Comparison of ENCODE assay signal across 8 mouse cellular contexts in the genomic region with DNA sequence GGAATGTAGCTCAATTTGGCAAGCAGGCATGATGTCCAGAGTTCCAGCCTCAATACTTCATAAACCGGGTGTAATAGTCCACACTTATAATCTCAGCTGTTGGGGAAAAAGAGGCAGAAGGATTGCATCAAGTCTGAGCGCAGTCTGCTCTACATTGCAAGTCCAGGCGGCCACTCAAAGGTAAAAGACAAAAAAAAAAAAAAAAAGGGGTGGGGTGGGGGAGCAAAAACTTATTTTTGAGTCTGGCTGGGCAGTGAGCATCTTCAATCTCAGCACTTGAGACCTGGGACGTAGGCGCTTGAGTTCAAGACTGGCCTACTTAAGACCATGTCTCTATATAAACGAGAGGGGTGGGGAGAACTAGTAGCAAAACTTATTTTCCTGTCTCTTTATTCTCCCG. TPM values are rescaled to one million over a fixed set of nuclear protein-coding genes. Genes with fewer than 3 reads are reported as not detected.
A peak's percentile ranks its signal among the peaks of the same experiment; 100 is the strongest.
DNase-seq lines count a peak whose midpoint lies in the region; ATAC-seq lines count a peak whose summit lies in the region.

No protein-coding gene starts in this region.

- H3K9me3 ChIP-seq in kidney, embryonic 14.5 days (ENCODE audit: control insufficient read depth, low read length) = no peaks in the 10 kb centered on the region
- no peaks in the 10 kb centered on the region for H3K9me3 ChIP-seq in hindbrain, embryonic 14.5 days (ENCODE audit: control insufficient read depth, low read length)
- H3K9me3 ChIP-seq in midbrain, embryonic 12.5 days = no peaks in the 10 kb centered on the region

- H3K27me3 ChIP-seq in kidney, embryonic 14.5 days (ENCODE audit: control insufficient read depth, insufficient read depth, low read length) = no peaks in the 10 kb centered on the region
- H3K27me3 ChIP-seq in hindbrain, embryonic 14.5 days (ENCODE audit: control insufficient read depth, insufficient read depth, low read length) = 0 out of 2 replicates have a peak, but pooled peaks cover under 1% of the 10 kb centered on the region
- peaks cover 18% of the 10 kb centered on the region for H3K27me3 ChIP-seq in midbrain, embryonic 12.5 days

- no peak for DNase-seq in kidney, adult 8-10 months
- no peak for DNase-seq in hindbrain, embryonic 14.5 days (ENCODE audit: low spot score)
- DNase-seq in urinary bladder, postnatal 14 days (ENCODE audit: low spot score) = no peak
- no peak for DNase-seq in urinary bladder, adult 18-20 months (ENCODE audit: low spot score in 2 of 2)
- no peak for DNase-seq in kidney, adult 11 months

- peak; percentile 30 for ATAC-seq in kidney, embryonic 14.5 days (ENCODE audit: low FRiP score, low TSS enrichment)
- ATAC-seq in hindbrain, embryonic 14.5 days (ENCODE audit: low FRiP score) = no peak
- peak; percentile 8; the same call in 1 of the 2 replicates for ATAC-seq in midbrain, embryonic 12.5 days (ENCODE audit: low FRiP score, low read depth)

- peaks cover 7% of the 10 kb centered on the region; the same call in 1 of the 2 replicates for H3K4me1 ChIP-seq in kidney, embryonic 14.5 days (ENCODE audit: control insufficient read depth, insufficient read depth, low read length)
- H3K4me1 ChIP-seq in brown adipose tissue, adult 24 weeks (ENCODE audit: control insufficient read depth, insufficient read depth, insufficient read length, low read length) = peaks cover 3% of the 10 kb centered on the region; the same call in 1 of the 2 replicates
- H3K4me1 ChIP-seq in hindbrain, embryonic 14.5 days (replicated peaks; ENCODE audit: control insufficient read depth, insufficient read depth, low read length) = peaks cover 19% of the 10 kb centered on the region
- H3K4me1 ChIP-seq in midbrain, embryonic 12.5 days = peaks cover 18% of the 10 kb centered on the region

- peak overlapping the region; percentile 94 for H3K9ac ChIP-seq in kidney, embryonic 14.5 days (ENCODE audit: low read depth, low read length)
- H3K9ac ChIP-seq in hindbrain, embryonic 14.5 days = peak overlapping the region; percentile 82
- H3K9ac ChIP-seq in midbrain, embryonic 12.5 days (replicated peaks) = peak overlapping the region; percentile 95

- peaks cover 14% of the 10 kb centered on the region for H3K36me3 ChIP-seq in kidney, embryonic 14.5 days (ENCODE audit: control insufficient read depth, insufficient read depth, low read length)
- H3K36me3 ChIP-seq in hindbrain, embryonic 14.5 days (replicated peaks; ENCODE audit: control insufficient read depth, insufficient read depth) = peaks cover 13% of the 10 kb centered on the region
- peaks cover 16% of the 10 kb centered on the region for H3K36me3 ChIP-seq in midbrain, embryonic 12.5 days

- H3K27ac ChIP-seq in kidney, embryonic 14.5 days (ENCODE audit: low read depth, low read length) = no peak overlapping the region
- no peak overlapping the region for H3K27ac ChIP-seq in brown adipose tissue, adult 24 weeks (replicated peaks; ENCODE audit: low read depth, low read length)
- H3K27ac ChIP-seq in hindbrain, embryonic 14.5 days = peak overlapping the region; percentile 85; the same call in 1 of the 2 replicates
- no peak overlapping the region for H3K27ac ChIP-seq in midbrain, embryonic 12.5 days (replicated peaks)

- H3K4me3 ChIP-seq in kidney, embryonic 14.5 days (ENCODE audit: low read length) = peak overlapping the region; percentile 90
- H3K4me3 ChIP-seq in brown adipose tissue, adult 24 weeks (ENCODE audit: insufficient read depth, low read depth, low read length) = peak overlapping the region; percentile 95
- H3K4me3 ChIP-seq in hindbrain, embryonic 14.5 days (replicated peaks; ENCODE audit: low read length) = peak overlapping the region; percentile 77
- H3K4me3 ChIP-seq in midbrain, embryonic 12.5 days = peak overlapping the region; percentile 94

- WGBS in kidney, embryonic 14.5 days = 21% methylated on average over 7 of the region's 7 CpGs
- WGBS in hindbrain, embryonic 14.5 days = 21% methylated on average over 7 of the region's 7 CpGs
- 25% methylated on average over 7 of the region's 7 CpGs for WGBS in midbrain, embryonic 12.5 days

- H3K4me2 ChIP-seq in kidney, embryonic 14.5 days (replicated peaks; ENCODE audit: low read depth, low read length) = peak overlapping the region; percentile 55
- peak overlapping the region; percentile 49 for H3K4me2 ChIP-seq in hindbrain, embryonic 14.5 days (replicated peaks)
- peak overlapping the region; percentile 57 for H3K4me2 ChIP-seq in midbrain, embryonic 12.5 days (replicated peaks)

RNA-seq across cellular contexts. Expression of a gene that starts 0.9 kb away (rescaled TPM):
- 123 and 129 TPM in 2 replicates for polyA plus RNA-seq in kidney, embryonic 14.5 days (2014; fragmentation: Nextera tagmentation; extraction: Ambion mirVana)
- polyA plus RNA-seq in brown adipose tissue, adult 24 weeks (2012; ENCODE audit: insufficient read depth, insufficient read length, missing spikeins) = 33.8 and 36.6 TPM in 2 replicates
- 111 and 116 TPM in 2 replicates for polyA plus RNA-seq in hindbrain, embryonic 14.5 days (2014; fragmentation: Nextera tagmentation; extraction: Ambion mirVana)
- 118 and 130 TPM in 2 replicates for polyA plus RNA-seq in midbrain, embryonic 12.5 days (2016; fragmentation: Nextera tagmentation; extraction: Ambion mirVana)

RNA-seq across cellular contexts. Expression of a gene that starts 0.9 kb away (rescaled TPM):
- 1.3 and 1.8 TPM in 2 replicates for polyA plus RNA-seq in kidney, embryonic 14.5 days (2014; fragmentation: Nextera tagmentation; extraction: Ambion mirVana)
- 2.8 and 3.6 TPM in 2 replicates for polyA plus RNA-seq in brown adipose tissue, adult 24 weeks (2012; ENCODE audit: insufficient read depth, insufficient read length, missing spikeins)
- 2.0 and 2.2 TPM in 2 replicates for polyA plus RNA-seq in hindbrain, embryonic 14.5 days (2014; fragmentation: Nextera tagmentation; extraction: Ambion mirVana)
- polyA plus RNA-seq in midbrain, embryonic 12.5 days (2016; fragmentation: Nextera tagmentation; extraction: Ambion mirVana) = 1.5 and 1.6 TPM in 2 replicates

RNA-seq across cellular contexts. Expression of a gene that starts 23.8 kb away (rescaled TPM):
- polyA plus RNA-seq in kidney, embryonic 14.5 days (2014; fragmentation: Nextera tagmentation; extraction: Ambion mirVana) = 0.33 and 0.79 TPM in 2 replicates
- not detected in 2 replicates for polyA plus RNA-seq in brown adipose tissue, adult 24 weeks (2012; ENCODE audit: insufficient read depth, insufficient read length, missing spikeins)
- polyA plus RNA-seq in hindbrain, embryonic 14.5 days (2014; fragmentation: Nextera tagmentation; extraction: Ambion mirVana) = 0.78 and 0.83 TPM in 2 replicates
- polyA plus RNA-seq in midbrain, embryonic 12.5 days (2016; fragmentation: Nextera tagmentation; extraction: Ambion mirVana) = 0.20 and 0.32 TPM in 2 replicates

RNA-seq across cellular contexts. Expression of a gene that starts 57.7 kb away (rescaled TPM):
- 15.1 and 18.7 TPM in 2 replicates for polyA plus RNA-seq in kidney, embryonic 14.5 days (2014; fragmentation: Nextera tagmentation; extraction: Ambion mirVana)
- 23.7 and 36.2 TPM in 2 replicates for polyA plus RNA-seq in brown adipose tissue, adult 24 weeks (2012; ENCODE audit: insufficient read depth, insufficient read length, missing spikeins)
- 18.7 and 19.7 TPM in 2 replicates for polyA plus RNA-seq in hindbrain, embryonic 14.5 days (2014; fragmentation: Nextera tagmentation; extraction: Ambion mirVana)
- polyA plus RNA-seq in midbrain, embryonic 12.5 days (2016; fragmentation: Nextera tagmentation; extraction: Ambion mirVana) = 14.7 and 15.8 TPM in 2 replicates
